Mouse (Mus musculus): ENCODE results near the gene Cdk14. TPM values are rescaled to one million over a fixed set of nuclear protein-coding genes. Genes with fewer than 3 reads are reported as not detected.
A peak's percentile ranks its signal among the peaks of the same experiment; 100 is the strongest.

The Cdk14 gene
- polyA plus RNA-seq, 1 experiment from 2014 or later = 13.8 TPM

DNA sequence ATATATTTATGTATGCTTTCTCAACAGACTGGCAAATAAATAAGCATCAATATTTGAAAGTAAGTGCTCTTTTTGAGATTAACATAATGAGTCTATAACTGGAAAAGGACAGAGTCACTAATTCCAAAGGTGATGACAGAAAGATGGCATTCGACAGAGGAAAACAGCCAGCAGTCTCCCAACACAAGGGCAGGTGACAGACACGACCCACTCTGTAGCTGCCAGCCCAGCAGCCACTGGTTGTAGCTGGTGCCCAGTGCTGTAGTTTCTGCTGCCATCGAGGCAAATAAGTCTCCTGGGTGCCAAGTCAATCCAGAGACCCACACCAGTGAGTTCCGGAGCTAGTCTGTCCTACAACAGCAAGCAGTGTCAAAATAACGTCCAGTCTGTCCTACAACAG lies 280.3 kb downstream of the Cdk14 start:
- Histone ChIP-seq H3K36me3 (no peaks in the 10 kb centered on the region), H3K9me3 (replicated peaks) (no peaks in the 10 kb centered on the region), H3K27me3 (no peaks in the 10 kb centered on the region), H3K9ac (no peak overlapping the region), H3K4me2 (no peak overlapping the region), H3K4me3 (replicated peaks) (no peak overlapping the region), H3K4me1 (no peaks in the 10 kb centered on the region), H3K27ac (no peak overlapping the region)
- WGBS = 83% methylated on average over 5 of the region's 5 CpGs
- no peak for ATAC-seq (replicated peaks; ENCODE audit: low FRiP score)

DNA sequence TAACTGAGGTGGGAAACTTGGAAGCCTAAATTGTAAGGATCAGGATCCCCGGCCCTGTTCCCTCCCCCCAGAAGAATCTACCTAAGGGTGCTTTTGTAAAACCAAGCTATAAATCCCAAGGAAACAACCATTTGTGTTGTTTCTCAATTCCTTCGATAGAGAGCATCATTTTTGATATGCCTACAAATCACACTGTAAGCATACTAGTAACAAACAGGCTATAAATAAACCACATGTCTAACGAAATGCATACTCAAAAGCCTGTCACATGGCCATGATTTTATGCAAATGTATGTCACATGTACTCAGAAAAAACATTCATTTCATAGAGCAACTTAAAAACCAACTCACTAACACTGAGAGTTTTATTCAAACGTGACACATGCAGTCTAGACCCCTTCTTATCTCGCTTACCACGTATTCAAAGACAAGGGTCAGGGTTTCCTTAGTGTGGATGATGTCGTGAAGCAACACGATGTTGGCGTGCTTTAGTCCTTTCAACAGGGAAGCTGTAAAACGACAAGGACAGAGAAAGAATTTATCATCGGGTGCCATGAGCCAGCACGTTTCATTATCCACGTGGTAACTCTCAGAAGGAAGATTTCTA lies 285.1 kb downstream of the Cdk14 start:
- no peak for ATAC-seq (replicated peaks; ENCODE audit: low FRiP score)
- 73% methylated on average over 13 of the region's 13 CpGs for WGBS
- H3K9ac ChIP-seq = no peak overlapping the region
- H3K27me3 ChIP-seq = no peaks in the 10 kb centered on the region
- H3K9me3 ChIP-seq (replicated peaks) = no peaks in the 10 kb centered on the region
- H3K4me3 ChIP-seq (replicated peaks) = no peak overlapping the region
- H3K36me3 ChIP-seq = no peaks in the 10 kb centered on the region
- no peak overlapping the region for H3K27ac ChIP-seq
- no peaks in the 10 kb centered on the region for H3K4me1 ChIP-seq
- H3K4me2 ChIP-seq = no peak overlapping the region

DNA sequence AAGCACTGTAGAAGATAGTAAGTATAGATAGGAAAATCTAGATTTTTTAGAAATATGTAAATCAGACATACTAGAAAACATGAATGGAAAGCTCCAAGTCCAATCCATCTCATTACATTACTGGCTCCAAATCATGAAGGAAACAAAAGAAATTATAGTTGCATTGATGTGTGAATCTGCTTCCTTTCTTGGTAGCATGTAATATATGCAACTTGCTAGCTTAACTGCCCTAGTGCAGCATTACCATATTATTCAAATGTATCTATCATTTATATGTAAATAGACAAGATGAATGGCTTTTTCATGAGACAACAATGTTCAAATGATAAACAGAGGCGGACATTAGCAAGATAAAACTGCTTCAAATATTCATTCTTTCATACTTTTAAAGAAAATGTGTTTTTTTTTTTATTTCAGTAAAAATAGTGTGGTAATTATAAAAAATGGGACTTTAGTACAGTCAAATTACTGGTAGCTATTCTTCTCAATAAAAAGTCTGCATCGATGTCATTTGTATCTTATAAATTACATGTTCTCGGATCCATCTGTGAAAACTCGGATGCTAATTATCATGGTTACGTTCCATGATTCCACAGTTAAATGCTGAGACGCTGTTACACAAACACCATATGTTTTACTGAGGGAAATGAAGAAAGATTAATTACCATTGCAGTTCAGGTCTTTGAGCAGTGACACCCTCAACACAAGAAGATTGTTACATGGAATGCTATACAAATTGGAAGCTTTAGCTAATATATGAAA lies 285.8 kb downstream of the Cdk14 start:
- Histone ChIP-seq H3K4me2 (no peak overlapping the region), H3K27me3 (no peaks in the 10 kb centered on the region), H3K36me3 (no peaks in the 10 kb centered on the region), H3K27ac (no peak overlapping the region), H3K4me1 (no peaks in the 10 kb centered on the region), H3K4me3 (replicated peaks) (no peak overlapping the region), H3K9ac (no peak overlapping the region), H3K9me3 (replicated peaks) (no peaks in the 10 kb centered on the region)
- no peak for ATAC-seq (replicated peaks; ENCODE audit: low FRiP score)
- 68% methylated on average over 6 of the region's 6 CpGs for WGBS

- WGBS = 71% methylated on average over 1 of the region's 1 CpGs
- no peak for ATAC-seq (replicated peaks; ENCODE audit: low FRiP score)
- H3K4me3 ChIP-seq (replicated peaks) = no peak overlapping the region
- no peaks in the 10 kb centered on the region for H3K36me3 ChIP-seq
- H3K9me3 ChIP-seq (replicated peaks) = no peaks in the 10 kb centered on the region
- no peak overlapping the region for H3K4me2 ChIP-seq
- no peaks in the 10 kb centered on the region for H3K27me3 ChIP-seq
- H3K4me1 ChIP-seq = no peaks in the 10 kb centered on the region
- no peak overlapping the region for H3K9ac ChIP-seq
- no peak overlapping the region for H3K27ac ChIP-seq
Observed at GRCm38 (mm10) chr5:5128852-5129251, 291.3 kb downstream of the Cdk14 start.

DNA sequence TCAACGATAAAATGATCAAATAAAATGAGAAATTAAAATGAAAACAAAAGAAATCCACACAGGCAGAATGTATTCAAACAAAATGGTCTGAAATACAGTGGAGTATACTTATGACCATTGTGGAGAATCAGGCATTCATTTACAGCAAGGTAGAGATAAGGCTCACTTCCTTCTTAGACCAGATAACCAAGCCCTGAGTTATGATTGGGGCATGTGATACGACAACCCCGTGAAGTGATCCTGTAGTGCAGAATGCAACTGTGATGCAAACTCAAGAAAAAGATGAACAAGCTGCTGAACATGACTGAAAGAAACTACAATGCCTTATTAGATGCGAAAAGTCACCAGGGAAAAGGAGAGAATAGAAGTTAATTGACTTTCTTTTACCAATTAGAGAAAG lies 295.5 kb downstream of the Cdk14 start:
- no peak overlapping the region for H3K4me3 ChIP-seq (replicated peaks)
- no peak overlapping the region for H3K9ac ChIP-seq
- no peak for ATAC-seq (replicated peaks; ENCODE audit: low FRiP score)
- H3K9me3 ChIP-seq (replicated peaks) = no peaks in the 10 kb centered on the region
- WGBS = 86% methylated on average over 4 of the region's 4 CpGs
- H3K27ac ChIP-seq = no peak overlapping the region
- no peak overlapping the region for H3K4me2 ChIP-seq
- no peaks in the 10 kb centered on the region for H3K27me3 ChIP-seq
- H3K4me1 ChIP-seq = no peaks in the 10 kb centered on the region
- H3K36me3 ChIP-seq = no peaks in the 10 kb centered on the region

- Histone ChIP-seq H3K36me3 (no peaks in the 10 kb centered on the region), H3K9ac (no peak overlapping the region), H3K27ac (no peak overlapping the region), H3K9me3 (replicated peaks) (0 out of 2 replicates have a peak, but pooled peaks cover 4% of the 10 kb centered on the region), H3K4me2 (no peak overlapping the region), H3K4me1 (no peaks in the 10 kb centered on the region), H3K27me3 (no peaks in the 10 kb centered on the region), H3K4me3 (replicated peaks) (no peak overlapping the region)
- ATAC-seq (replicated peaks; ENCODE audit: low FRiP score) = no peak
- 32% methylated on average over 5 of the region's 5 CpGs for WGBS
Observed at GRCm38 (mm10) chr5:5116775-5117522, 303.2 kb downstream of the Cdk14 start.

GRCm38 (mm10) chr5:5115546-5115945 lies 304.6 kb downstream of the Cdk14 start:
- Histone ChIP-seq H3K9me3 (replicated peaks) (0 out of 2 replicates have a peak, but pooled peaks cover 4% of the 10 kb centered on the region), H3K27ac (no peak overlapping the region), H3K4me2 (no peak overlapping the region), H3K36me3 (no peaks in the 10 kb centered on the region), H3K4me3 (replicated peaks) (no peak overlapping the region), H3K27me3 (no peaks in the 10 kb centered on the region), H3K4me1 (no peaks in the 10 kb centered on the region), H3K9ac (no peak overlapping the region)
- ATAC-seq (replicated peaks; ENCODE audit: low FRiP score) = no peak
- WGBS = 90% methylated on average over 1 of the region's 1 CpGs

DNA sequence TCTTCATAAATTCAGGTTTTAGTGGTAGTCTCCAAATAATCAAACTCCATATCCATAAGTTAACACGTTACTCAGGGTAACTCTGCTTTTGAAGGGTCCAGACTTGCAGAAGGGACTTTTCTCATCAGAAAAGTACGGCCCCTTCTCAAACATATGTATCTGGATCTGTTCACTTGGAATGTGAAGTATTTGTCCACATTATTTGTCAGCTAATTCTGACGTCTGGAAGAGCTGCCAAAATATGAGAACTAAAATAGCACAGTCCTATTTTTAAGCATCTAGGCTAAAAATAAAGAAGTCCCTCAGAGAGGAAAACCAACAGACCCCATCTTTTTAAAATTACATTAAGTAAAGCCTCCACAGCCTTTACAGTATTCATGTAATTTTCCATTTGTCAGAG lies 310.5 kb downstream of the Cdk14 start:
- Histone ChIP-seq H3K4me3 (replicated peaks) (no peak overlapping the region), H3K27ac (no peak overlapping the region), H3K4me1 (no peaks in the 10 kb centered on the region), H3K9ac (no peak overlapping the region), H3K27me3 (no peaks in the 10 kb centered on the region), H3K4me2 (no peak overlapping the region), H3K36me3 (no peaks in the 10 kb centered on the region), H3K9me3 (replicated peaks) (no peaks in the 10 kb centered on the region)
- WGBS = 63% methylated on average over 3 of the region's 3 CpGs
- no peak for ATAC-seq (replicated peaks; ENCODE audit: low FRiP score)

DNA sequence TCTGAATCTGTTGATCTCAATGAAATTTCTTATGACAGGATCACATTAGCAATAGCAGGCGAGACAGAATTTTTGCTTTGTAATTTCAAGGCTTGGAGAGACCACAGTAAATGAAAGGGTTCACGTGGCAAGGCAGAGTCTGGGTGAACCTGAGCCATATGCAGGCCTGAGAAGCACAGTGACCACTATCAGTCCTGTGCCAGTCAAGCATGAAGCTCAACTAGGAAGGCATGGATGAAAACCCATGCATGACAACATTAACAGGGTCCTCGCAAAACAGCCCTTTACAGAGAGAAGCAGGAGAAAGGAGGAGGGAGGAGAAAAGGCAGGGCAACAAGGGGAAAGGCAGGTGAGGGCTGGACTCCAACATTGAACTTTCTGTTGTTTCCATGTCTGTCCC lies 311.1 kb downstream of the Cdk14 start:
- H3K9me3 ChIP-seq (replicated peaks) = no peaks in the 10 kb centered on the region
- no peak overlapping the region for H3K4me3 ChIP-seq (replicated peaks)
- H3K4me1 ChIP-seq = no peaks in the 10 kb centered on the region
- WGBS = 62% methylated on average over 3 of the region's 3 CpGs
- no peaks in the 10 kb centered on the region for H3K27me3 ChIP-seq
- no peak overlapping the region for H3K9ac ChIP-seq
- peak; percentile 88 for ATAC-seq (replicated peaks; ENCODE audit: low FRiP score)
- no peaks in the 10 kb centered on the region for H3K36me3 ChIP-seq
- no peak overlapping the region for H3K27ac ChIP-seq
- no peak overlapping the region for H3K4me2 ChIP-seq

DNA sequence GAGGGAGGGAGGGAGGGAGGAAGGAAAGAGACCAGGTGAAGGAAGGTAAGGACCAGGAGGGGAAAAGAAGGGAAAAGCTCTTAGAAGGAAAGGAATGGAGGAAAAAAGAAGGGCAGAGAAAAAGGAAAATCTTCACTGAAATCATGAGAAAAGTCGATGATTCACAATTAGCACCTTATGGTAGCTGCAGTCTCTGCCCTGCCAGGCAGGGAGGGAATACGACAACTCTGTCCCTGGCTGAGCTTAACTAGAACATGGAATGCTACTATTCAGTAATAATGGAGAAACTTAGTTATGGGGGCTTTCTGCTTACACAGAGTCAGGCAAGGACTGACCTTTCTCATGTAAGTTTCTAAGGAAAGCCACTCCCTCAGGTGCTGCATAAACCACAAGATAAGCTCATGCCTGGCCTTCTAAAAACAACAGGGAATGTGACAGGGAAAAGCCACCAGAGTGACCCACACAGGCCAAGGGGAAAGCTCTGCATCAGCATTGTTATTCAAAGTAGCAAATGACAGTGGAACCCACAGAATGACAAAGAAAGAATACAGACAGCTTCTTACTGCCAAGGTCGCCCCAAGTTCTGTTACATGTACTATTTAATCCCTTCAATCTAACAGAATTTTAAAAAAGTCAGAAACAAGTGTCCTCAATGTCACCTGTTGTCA lies 323.7 kb downstream of the Cdk14 start:
- Histone ChIP-seq H3K27me3 (no peaks in the 10 kb centered on the region), H3K4me3 (replicated peaks) (no peak overlapping the region), H3K9me3 (replicated peaks) (no peaks in the 10 kb centered on the region), H3K4me1 (no peaks in the 10 kb centered on the region), H3K27ac (no peak overlapping the region), H3K36me3 (no peaks in the 10 kb centered on the region), H3K9ac (no peak overlapping the region), H3K4me2 (no peak overlapping the region)
- 69% methylated on average over 3 of the region's 3 CpGs for whole genome bisulfite sequencing
- no peak for ATAC-seq (replicated peaks; ENCODE audit: low FRiP score)

DNA sequence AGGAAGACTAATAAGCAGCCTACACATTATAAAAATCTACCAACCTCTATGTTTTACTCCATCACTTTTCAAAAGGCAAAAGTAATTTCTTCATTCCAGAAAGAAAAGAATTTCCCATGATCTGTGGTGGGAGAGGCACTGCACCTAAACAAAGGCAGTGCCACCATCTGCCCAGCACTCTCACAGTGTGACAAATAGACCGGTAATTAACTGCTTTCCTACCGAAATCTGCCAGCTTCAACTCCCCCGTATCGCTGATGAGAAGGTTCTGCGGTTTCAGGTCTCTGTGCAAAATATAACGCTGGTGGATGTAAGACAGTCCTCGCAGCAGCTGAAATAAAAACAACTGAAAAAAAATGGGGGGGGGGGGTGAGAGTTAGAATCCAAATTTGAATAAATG lies 327.4 kb downstream of the Cdk14 start:
- Histone ChIP-seq H3K36me3 (no peaks in the 10 kb centered on the region), H3K27me3 (no peaks in the 10 kb centered on the region), H3K4me2 (no peak overlapping the region), H3K9me3 (replicated peaks) (no peaks in the 10 kb centered on the region), H3K4me1 (no peaks in the 10 kb centered on the region), H3K4me3 (replicated peaks) (no peak overlapping the region), H3K9ac (no peak overlapping the region), H3K27ac (no peak overlapping the region)
- no peak for ATAC-seq (replicated peaks; ENCODE audit: low FRiP score)
- 60% methylated on average over 7 of the region's 7 CpGs for WGBS

DNA sequence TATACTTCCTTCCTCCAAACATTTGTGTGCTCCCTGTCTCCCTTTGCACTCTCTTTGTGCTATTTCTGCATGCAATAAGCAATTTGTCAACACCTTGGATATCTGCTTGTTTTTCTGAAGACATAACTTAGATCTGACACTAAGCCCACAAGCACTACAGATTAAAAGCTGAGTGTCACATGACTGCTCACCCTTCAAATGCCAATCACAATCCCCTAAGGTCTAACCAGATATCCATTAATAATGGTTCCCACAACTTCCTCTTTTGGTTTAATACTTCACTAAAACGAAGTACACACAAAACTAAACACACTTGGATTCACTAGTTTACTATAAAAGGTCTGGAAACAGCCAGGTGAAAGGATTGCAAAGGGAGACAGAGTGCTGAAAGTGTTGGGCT lies 348.6 kb downstream of the Cdk14 start:
- no peaks in the 10 kb centered on the region for H3K4me1 ChIP-seq
- no peak overlapping the region for H3K9ac ChIP-seq
- ATAC-seq (replicated peaks; ENCODE audit: low FRiP score) = no peak
- 75% methylated on average over 1 of the region's 1 CpGs for WGBS
- H3K27ac ChIP-seq = no peak overlapping the region
- H3K9me3 ChIP-seq (replicated peaks) = no peaks in the 10 kb centered on the region
- no peak overlapping the region for H3K4me2 ChIP-seq
- H3K4me3 ChIP-seq (replicated peaks) = no peak overlapping the region
- no peaks in the 10 kb centered on the region for H3K27me3 ChIP-seq
- no peaks in the 10 kb centered on the region for H3K36me3 ChIP-seq
